9 mouse cellular contexts compared by ENCODE assay signal in genomic region chr7:92181959-92182612, GRCm38 (mm10).
A peak's percentile ranks its signal among the peaks of the same experiment; 100 is the strongest.
DNase-seq lines count a peak whose midpoint lies in the region; ATAC-seq and TF ChIP-seq lines count a peak whose summit lies in the region.
"Had no signal": no experiment of that assay in that cellular context is flagged by ENCODE, and none has a peak within 500 bp of the region (broad histone marks: within the 10 kb centered on the region; RNA-seq: fewer than 3 reads in every experiment).

No protein-coding gene starts in this region.

- H3K36me3 ChIP-seq in heart, postnatal 0 days (replicated peaks; ENCODE audit: control insufficient read depth, insufficient read depth, low read length): no peaks in the 10 kb centered on the region
- no peaks in the 10 kb centered on the region for H3K36me3 ChIP-seq in megakaryocyte, embryonic 14.5 days (replicated peaks; ENCODE audit: low read length)

- TF ChIP-seq CTCF in heart, postnatal 0 days (IDR thresholded peaks at IDR 0.05; ENCODE audit: low read depth): no peak

- H3K27ac ChIP-seq in heart, postnatal 0 days (ENCODE audit: low read depth): 0 out of 2 replicates have a peak overlapping the region, but pooled peaks have one; percentile 52

- peak overlapping the region; percentile 51 for H3K4me3 ChIP-seq in heart, postnatal 0 days (ENCODE audit: low read depth, low read length)
- H3K4me3 ChIP-seq in megakaryocyte, embryonic 14.5 days (replicated peaks): peak overlapping the region; percentile 24

- H3K4me2 ChIP-seq in heart, postnatal 0 days (ENCODE audit: low read depth, low read length): peak overlapping the region; percentile 75

- TF ChIP-seq EP300 in heart, postnatal 0 days (IDR thresholded peaks at IDR 0.05; ENCODE audit: low read depth): no peak

- no peak for ATAC-seq in heart, postnatal 0 days (ENCODE audit: insufficient read depth, low read depth)

- H3K27me3 ChIP-seq in heart, postnatal 0 days (ENCODE audit: control insufficient read depth, insufficient read depth, low read length): 0 out of 2 replicates have a peak, but pooled peaks cover 7% of the 10 kb centered on the region
- H3K27me3 ChIP-seq in megakaryocyte, embryonic 14.5 days (replicated peaks): peaks cover 27% of the 10 kb centered on the region

- 14% methylated on average over 10 of the region's 10 CpGs for WGBS in heart, postnatal 0 days

- H3K9ac ChIP-seq in heart, postnatal 0 days (replicated peaks; ENCODE audit: low read depth, low read length): no peak overlapping the region

- no peaks in the 10 kb centered on the region for H3K9me3 ChIP-seq in heart, postnatal 0 days (replicated peaks; ENCODE audit: control insufficient read depth, low read length)
- H3K9me3 ChIP-seq in megakaryocyte, embryonic 14.5 days: no peaks in the 10 kb centered on the region

- peak; percentile 26 for DNase-seq in CD4-positive helper T cell, adult 2 months (ENCODE audit: low read depth, low spot score)
- DNase-seq in embryo, embryonic 9.5 days (ENCODE audit: extremely low spot score): peak; percentile 23
- DNase-seq in heart, postnatal 0 days (ENCODE audit: low spot score): no peak
- DNase-seq in ovary, adult 18-20 months (ENCODE audit: low spot score): no peak
- no peak for DNase-seq in gastrocnemius, adult 8-10 months (ENCODE audit: low spot score in 2 of 2)
- no peak for DNase-seq in testis, postnatal 14 days (ENCODE audit: low spot score)
- no peak for DNase-seq in left cerebral cortex, adult 8-10 months (ENCODE audit: low spot score in 2 of 2)
- DNase-seq: gastrocnemius, postnatal 36 days had no signal

- H3K4me1 ChIP-seq in heart, postnatal 0 days (ENCODE audit: control insufficient read depth, insufficient read depth): peaks cover 6% of the 10 kb centered on the region; the same call in 1 of the 2 replicates
- H3K4me1 ChIP-seq in megakaryocyte, embryonic 14.5 days: peaks cover 22% of the 10 kb centered on the region

Comparison
In these comparisons a context has a peak if more than half of its experiments do, and no peak if none do; other contexts are left out.
1. DNase-seq: peak in CD4-positive helper T cell, adult 2 months (single experiment) and embryo, embryonic 9.5 days (single experiment); none in heart, postnatal 0 days (single experiment), ovary, adult 18-20 months (single experiment), gastrocnemius, adult 8-10 months (0 of 2), testis, postnatal 14 days (single experiment) and left cerebral cortex, adult 8-10 months (0 of 2).